Mouse (Mus musculus) heart, postnatal 14 days (tissue): Measurements from ENCODE around the gene St7. TPM values are rescaled to one million over a fixed set of nuclear protein-coding genes. Genes with fewer than 3 reads are reported as not detected.

ENCODE experiments used
- DNase-seq, 2 experiments: peaks; one replicate each; pipeline ENCODE4 v3.0.0; 2021 to 2022
- intact Hi-C: fragments of 180-260 bp; cut with DNase I; formaldehyde crosslinking; loops from one replicate; pipeline ENCODE4 v1.15.1; 2025
- total RNA-seq, 2 experiments: library from RNA; stranded (reverse); gene quantifications; 2 replicates each; pipeline ENCODE4 v1.2.3; 2021

St7 gene
- total RNA-seq, 2 experiments from 2014 or later = 19.0 to 19.3 TPM

- intact Hi-C loops = no loop called here
- no peak for DNase-seq
Measured at GRCm38 (mm10) chr6:17990173-17991028, 297.7 kb downstream of the St7 start.

DNA sequence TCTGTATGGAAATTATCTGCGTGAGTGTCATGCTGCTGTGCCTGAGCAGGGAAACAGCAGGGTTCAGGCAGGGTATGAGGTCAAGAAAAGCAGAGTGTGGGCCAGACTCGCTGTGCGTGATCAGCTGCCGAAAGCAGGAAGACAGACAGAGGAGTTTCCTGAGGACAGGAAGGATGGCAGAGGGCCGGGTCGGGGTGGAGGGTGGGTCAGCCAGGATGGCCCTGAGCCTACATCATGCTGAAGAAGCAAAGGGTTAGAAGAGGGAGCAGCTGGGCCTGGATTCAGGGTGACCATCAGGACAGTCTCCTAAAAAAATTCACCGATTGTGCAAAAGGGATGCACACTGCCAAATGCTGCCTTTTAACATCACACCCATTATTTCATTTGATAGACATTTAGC, 298.9 kb downstream of the St7 start:
- peak in 1 of 2 experiments; percentile 7 for DNase-seq
- intact Hi-C loops = no loop called here

Other genes with a start within 250 kb of the St7 start
- 1 to 10 TPM; 2.2 to 2.7 TPM for gene Met, start 229.1 kb upstream of the St7 start, total RNA-seq
- 100 to 1,000 TPM; 129 to 138 TPM for gene Capza2, start 56.7 kb upstream of the St7 start, total RNA-seq